Mouse (Mus musculus) hindbrain, embryonic 14.5 days (tissue): ENCODE measurements around the gene Phactr3. TPM values are rescaled to one million over a fixed set of nuclear protein-coding genes. Genes with fewer than 3 reads are reported as not detected.

Experiments used
- ATAC-seq: fragments of 200-750 bp; cut with Nextera tagmentation; 2 replicates; pipeline ENCODE4 v1.8.0; 2017; ENCODE audit warnings: moderate number of reproducible peaks, mild to moderate bottlenecking, moderate TSS enrichment, moderate library complexity; ENCODE audit not compliant: low FRiP score
- DNase-seq: peaks from one replicate; pipeline ENCODE4 v3.0.0-alpha.2; 2015; ENCODE audit warnings: low spot score
- H3K27ac ChIP-seq: fragments of 300-500 bp; sonication (generic); 2 replicates; pipeline ENCODE4 v1.5.1; 2014; ENCODE audit warnings: mild to moderate bottlenecking, moderate library complexity
- H3K27me3 ChIP-seq: fragments of 300-500 bp; sonication (generic); 2 replicates; pipeline ENCODE4 v1.6.1; 2014; ENCODE audit warnings: mild to moderate bottlenecking, low read length, mixed read lengths; ENCODE audit not compliant: control insufficient read depth, insufficient read depth
- H3K36me3 ChIP-seq: fragments of 300-500 bp; sonication (generic); replicated peaks from 2 replicates; pipeline ENCODE4 v1.6.1; 2014; ENCODE audit not compliant: control insufficient read depth, insufficient read depth
- H3K4me1 ChIP-seq: fragments of 300-500 bp; sonication (generic); replicated peaks from 2 replicates; pipeline ENCODE4 v1.6.1; 2014; ENCODE audit warnings: antibody characterized with exemption, low read length, mixed read lengths; ENCODE audit not compliant: control insufficient read depth, insufficient read depth
- H3K4me2 ChIP-seq: fragments of 300-500 bp; sonication (generic); replicated peaks from 2 replicates; pipeline ENCODE4 v1.6.1; 2014; ENCODE audit warnings: mild to moderate bottlenecking, moderate library complexity
- H3K4me3 ChIP-seq: fragments of 300-500 bp; sonication (generic); replicated peaks from 2 replicates; pipeline ENCODE4 v1.5.1; 2014; ENCODE audit warnings: mild to moderate bottlenecking, low read length
- H3K9ac ChIP-seq: fragments of 300-500 bp; sonication (generic); 2 replicates; pipeline ENCODE4 v1.6.1; 2014
- H3K9me3 ChIP-seq: fragments of 300-500 bp; sonication (generic); 2 replicates; pipeline ENCODE4 v1.6.1; 2016; ENCODE audit warnings: low read length; ENCODE audit not compliant: control insufficient read depth
- WGBS: fragments of 180-500 bp; shearing (Covaris S2); extraction: QIAGEN DNeasy Blood & Tissue Kit; methylation state at CpG from one replicate; pipeline ENCODE4 v1.1.7; 2014; 5-methylcytosine and 5-hydroxymethylcytosine counted together
- polyA plus RNA-seq: library from polyadenylated mRNA; unstranded; fragments of >200 nt; fragmentation: Nextera tagmentation; extraction: Ambion mirVana; gene quantifications from 2 replicates; pipeline ENCODE4 v1.2.1, GENCODE M21; 2014

Gene Phactr3
- polyA plus RNA-seq, 1 experiment from 2014 or later, result 56.9 TPM

- Histone ChIP-seq H3K4me1 (no peaks in the 10 kb centered on the region), H3K27me3 (no peaks in the 10 kb centered on the region), H3K36me3 (no peaks in the 10 kb centered on the region), H3K9ac (no peak overlapping the region), H3K4me2 (no peak overlapping the region), H3K9me3 (no peaks in the 10 kb centered on the region), H3K27ac (no peak overlapping the region), H3K4me3 (no peak overlapping the region)
- ATAC-seq, result peak; percentile 57; the same call in 1 of the 2 replicates
- no peak for DNase-seq
- 95% methylated on average over 3 of the region's 3 CpGs for WGBS
These were observed 102.2 kb downstream of the Phactr3 start for GRCm38 (mm10) chr2:178221003-178221402.

DNA sequence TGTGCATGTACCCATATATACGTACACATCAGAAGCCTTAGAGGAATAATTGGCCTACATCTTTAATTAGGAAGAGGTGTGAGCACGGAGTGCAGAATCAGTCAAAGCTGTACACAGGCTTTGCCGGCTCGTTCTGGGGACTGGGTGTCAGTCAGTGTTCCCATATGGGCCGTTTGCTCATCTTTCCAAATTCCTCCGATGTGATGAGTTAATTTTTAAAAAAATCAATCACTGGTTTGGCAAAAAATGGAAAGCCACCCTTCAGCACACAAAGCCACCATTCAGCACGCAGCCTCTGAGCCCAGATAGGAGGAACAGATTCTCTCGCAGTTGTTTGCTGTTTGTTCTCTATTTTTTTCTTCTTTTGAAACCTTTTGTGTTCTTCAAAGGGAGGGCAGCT is 110.5 kb downstream of the Phactr3 start:
- Histone ChIP-seq H3K4me1 (no peaks in the 10 kb centered on the region), H3K4me2 (no peak overlapping the region), H3K27me3 (no peaks in the 10 kb centered on the region), H3K4me3 (no peak overlapping the region), H3K27ac (no peak overlapping the region), H3K9ac (no peak overlapping the region), H3K9me3 (0 out of 2 replicates have a peak, but pooled peaks cover 7% of the 10 kb centered on the region), H3K36me3 (no peaks in the 10 kb centered on the region)
- ATAC-seq, result no peak
- DNase-seq, result no peak
- 73% methylated on average over 8 of the region's 8 CpGs for WGBS

- Histone ChIP-seq H3K27ac (no peak overlapping the region), H3K36me3 (no peaks in the 10 kb centered on the region), H3K4me1 (no peaks in the 10 kb centered on the region), H3K9me3 (0 out of 2 replicates have a peak, but pooled peaks cover 7% of the 10 kb centered on the region), H3K27me3 (no peaks in the 10 kb centered on the region), H3K4me3 (no peak overlapping the region), H3K4me2 (no peak overlapping the region), H3K9ac (no peak overlapping the region)
- DNase-seq (no peak), ATAC-seq (0 out of 2 replicates have a peak, but pooled peaks have one; percentile 24)
- 72% methylated on average over 5 of the region's 5 CpGs for WGBS
These were observed 114.7 kb downstream of the Phactr3 start for GRCm38 (mm10) chr2:178233487-178233886.

GRCm38 (mm10) chr2:178237056-178237455 is 118.3 kb downstream of the Phactr3 start:
- no peak overlapping the region for H3K4me3 ChIP-seq
- no peak overlapping the region for H3K27ac ChIP-seq
- WGBS, result 77% methylated on average over 3 of the region's 3 CpGs
- no peak overlapping the region for H3K9ac ChIP-seq
- no peaks in the 10 kb centered on the region for H3K36me3 ChIP-seq
- no peaks in the 10 kb centered on the region for H3K9me3 ChIP-seq
- H3K27me3 ChIP-seq, result no peaks in the 10 kb centered on the region
- DNase-seq (no peak), ATAC-seq (no peak)
- H3K4me1 ChIP-seq, result no peaks in the 10 kb centered on the region; the same call in 1 of the 2 replicates
- no peak overlapping the region for H3K4me2 ChIP-seq

DNA sequence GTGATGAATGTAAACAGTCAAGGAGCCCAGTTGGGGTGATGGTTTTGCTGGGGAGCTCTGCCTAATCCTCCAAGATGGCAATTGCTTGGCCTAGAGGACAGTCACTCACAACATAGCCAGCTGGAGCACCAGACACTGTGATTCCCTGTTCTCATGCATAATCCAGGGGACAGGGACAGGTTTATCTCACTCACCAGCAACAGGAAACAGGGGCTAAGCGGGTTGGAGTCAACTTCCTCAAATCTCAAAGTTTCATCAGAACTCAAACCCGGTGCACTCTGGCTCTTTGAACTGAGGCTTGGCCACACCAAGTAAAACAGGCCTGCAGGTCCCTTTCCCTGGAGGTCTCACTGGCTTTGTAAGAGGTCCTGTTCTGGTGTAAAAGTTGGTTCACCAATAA is 119.7 kb downstream of the Phactr3 start:
- Histone ChIP-seq H3K27me3 (no peaks in the 10 kb centered on the region), H3K36me3 (no peaks in the 10 kb centered on the region), H3K4me2 (no peak overlapping the region), H3K27ac (no peak overlapping the region), H3K4me3 (no peak overlapping the region), H3K4me1 (no peaks in the 10 kb centered on the region; the same call in 1 of the 2 replicates), H3K9me3 (no peaks in the 10 kb centered on the region), H3K9ac (no peak overlapping the region)
- ATAC-seq, result no peak
- whole genome bisulfite sequencing, result 76% methylated on average over 2 of the region's 2 CpGs
- DNase-seq, result no peak

DNA sequence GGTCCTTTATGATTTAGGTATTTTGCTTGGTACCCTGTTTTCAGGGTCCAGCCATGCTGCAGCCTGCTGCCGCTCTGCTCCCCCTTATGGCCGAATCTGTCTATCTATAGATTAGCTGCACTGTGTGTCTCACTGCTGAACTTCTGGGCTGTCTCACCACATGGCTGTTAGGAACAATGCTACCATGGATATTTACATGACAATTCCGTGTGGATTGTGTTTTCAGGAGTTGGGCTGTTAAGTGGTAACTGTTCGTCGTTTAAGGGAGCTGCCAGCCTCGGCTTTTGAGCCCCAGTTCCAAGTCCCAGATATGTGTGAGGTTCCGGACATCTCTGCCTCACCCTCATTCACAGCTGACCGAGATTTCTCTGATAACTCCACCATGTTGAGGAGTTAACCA is 122.1 kb downstream of the Phactr3 start:
- H3K4me2 ChIP-seq, result no peak overlapping the region
- ATAC-seq (no peak), DNase-seq (no peak)
- H3K36me3 ChIP-seq, result no peaks in the 10 kb centered on the region
- H3K9ac ChIP-seq, result no peak overlapping the region
- 59% methylated on average over 8 of the region's 8 CpGs for WGBS
- no peaks in the 10 kb centered on the region for H3K27me3 ChIP-seq
- no peak overlapping the region for H3K27ac ChIP-seq
- H3K9me3 ChIP-seq, result no peaks in the 10 kb centered on the region
- no peaks in the 10 kb centered on the region; the same call in 1 of the 2 replicates for H3K4me1 ChIP-seq
- H3K4me3 ChIP-seq, result no peak overlapping the region

- H3K27me3 ChIP-seq, result no peaks in the 10 kb centered on the region
- H3K4me3 ChIP-seq, result no peak overlapping the region
- 65% methylated on average over 3 of the region's 3 CpGs for WGBS
- no peaks in the 10 kb centered on the region for H3K36me3 ChIP-seq
- ATAC-seq, result no peak
- no peak for DNase-seq
- no peak overlapping the region for H3K4me2 ChIP-seq
- no peak overlapping the region for H3K27ac ChIP-seq
- H3K4me1 ChIP-seq, result no peaks in the 10 kb centered on the region; the same call in 1 of the 2 replicates
- no peaks in the 10 kb centered on the region for H3K9me3 ChIP-seq
- no peak overlapping the region for H3K9ac ChIP-seq
These were observed 122.6 kb downstream of the Phactr3 start for GRCm38 (mm10) chr2:178241374-178241773.

DNA sequence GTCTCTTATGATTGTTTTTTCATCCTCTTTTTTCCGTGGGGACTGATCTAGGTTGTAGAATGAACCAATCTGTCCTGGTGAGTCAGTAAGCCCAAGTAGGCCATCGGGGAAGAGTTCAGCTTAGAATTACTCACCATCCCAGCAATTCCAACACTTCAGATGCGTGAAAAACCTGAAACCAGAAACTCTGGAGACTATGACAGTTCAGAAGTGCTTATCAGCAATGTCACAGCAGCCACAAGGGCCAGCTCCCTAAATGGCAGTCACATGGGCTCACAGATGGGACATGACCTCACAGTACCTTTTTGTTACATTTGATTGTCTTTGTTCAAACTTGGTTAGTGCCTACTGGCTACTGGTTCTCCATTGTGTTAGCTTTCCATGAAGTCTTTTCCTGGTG is 124.2 kb downstream of the Phactr3 start:
- H3K4me1 ChIP-seq, result no peaks in the 10 kb centered on the region; the same call in 1 of the 2 replicates
- no peaks in the 10 kb centered on the region for H3K36me3 ChIP-seq
- 86% methylated on average over 3 of the region's 3 CpGs for WGBS

DNA sequence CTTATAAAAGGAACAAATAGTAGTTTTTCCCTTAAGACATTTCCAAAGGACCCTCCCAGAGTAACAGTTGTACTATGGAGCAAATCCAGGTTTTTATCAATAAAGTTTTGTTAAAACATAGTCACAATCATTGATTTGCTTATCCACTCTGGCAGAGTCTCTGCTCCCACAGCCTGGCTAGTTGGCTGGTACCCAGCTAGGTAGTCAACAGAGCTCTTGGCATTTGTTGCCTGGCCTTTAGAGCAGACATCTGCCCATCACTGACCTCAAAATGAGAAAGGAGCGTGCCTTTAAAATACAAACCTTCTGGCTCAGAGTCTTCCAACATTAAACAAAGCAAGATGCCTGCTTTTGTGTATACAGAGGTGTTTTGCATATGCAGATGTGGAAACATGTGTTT is 126.1 kb downstream of the Phactr3 start:
- no peaks in the 10 kb centered on the region for H3K36me3 ChIP-seq
- no peak overlapping the region for H3K27ac ChIP-seq
- no peaks in the 10 kb centered on the region for H3K9me3 ChIP-seq
- no peaks in the 10 kb centered on the region; the same call in 1 of the 2 replicates for H3K4me1 ChIP-seq
- 81% methylated on average over 1 of the region's 1 CpGs for WGBS
- DNase-seq, result no peak
- H3K27me3 ChIP-seq, result no peaks in the 10 kb centered on the region
- no peak for ATAC-seq
- no peak overlapping the region for H3K4me3 ChIP-seq
- H3K4me2 ChIP-seq, result no peak overlapping the region
- no peak overlapping the region for H3K9ac ChIP-seq

More for the DNA sequence above, 124.2 kb downstream of the Phactr3 start:
- no peaks in the 10 kb centered on the region for H3K9me3 ChIP-seq
- DNase-seq (no peak), ATAC-seq (no peak)
- no peak overlapping the region for H3K4me3 ChIP-seq
- H3K4me2 ChIP-seq, result no peak overlapping the region
- H3K27ac ChIP-seq, result no peak overlapping the region
- no peaks in the 10 kb centered on the region for H3K27me3 ChIP-seq
- no peak overlapping the region for H3K9ac ChIP-seq

DNA sequence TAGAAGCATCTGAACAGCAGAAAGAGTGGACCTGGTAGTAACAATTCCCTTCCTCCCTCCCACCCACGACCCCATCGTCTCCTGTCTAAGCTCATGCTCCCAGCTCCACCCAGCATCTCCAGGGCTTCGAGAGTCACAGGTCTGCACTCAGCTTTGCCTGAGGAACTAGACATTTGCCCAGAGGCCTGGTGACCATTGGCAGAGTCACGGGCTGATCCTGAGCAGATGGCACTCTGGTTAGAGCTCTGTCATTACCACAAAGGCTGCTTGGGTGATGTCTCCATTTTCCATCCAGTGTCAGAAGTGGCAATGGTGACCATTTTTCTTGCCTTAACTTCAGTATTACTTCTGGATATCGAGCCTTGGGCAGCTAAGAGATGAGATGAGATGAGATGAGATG is 127.1 kb downstream of the Phactr3 start:
- Histone ChIP-seq H3K9ac (no peak overlapping the region), H3K9me3 (no peaks in the 10 kb centered on the region), H3K4me1 (no peaks in the 10 kb centered on the region; the same call in 1 of the 2 replicates), H3K4me3 (no peak overlapping the region), H3K27ac (no peak overlapping the region), H3K4me2 (no peak overlapping the region), H3K36me3 (no peaks in the 10 kb centered on the region), H3K27me3 (no peaks in the 10 kb centered on the region)
- ATAC-seq (no peak), DNase-seq (no peak)
- WGBS, result 89% methylated on average over 5 of the region's 5 CpGs
